Mouse (Mus musculus) neutrophil, adult 59 days (primary cell): ENCODE results near the gene Lrp6. TPM values are rescaled to one million over a fixed set of nuclear protein-coding genes. Genes with fewer than 3 reads are reported as not detected.

Experiments used
- total RNA-seq, 2 experiments: library from RNA; stranded (reverse); gene quantifications; 1 replicate in 1 of 2; 2 replicates in 1 of 2; pipeline ENCODE4 v1.2.4; 2023

Lrp6 gene
- 10 to 100 TPM; 13.8 to 15.8 TPM for total RNA-seq

GRCm38 (mm10) chr6:134566818-134567485, at the start of gene Lrp6:
Lrp6 (minus strand) TSS chr6:134566965.

Other genes with a start within 250 kb of the Lrp6 start
- gene Bcl2l14, start 170.6 kb downstream of the Lrp6 start, total RNA-seq: under 1 TPM in 1 of 2 experiments, not detected in 1; 0.47 TPM
- gene Mansc1, start 65.5 kb upstream of the Lrp6 start, total RNA-seq: 1 to 10 TPM in 1 of 2 experiments, under 1 TPM in 1; 0.87 to 1.1 TPM
- 10 to 100 TPM in 1 of 2 experiments, 1 to 10 TPM in 1; 9.3 to 13.4 TPM for gene Borcs5, start 72.5 kb upstream of the Lrp6 start, total RNA-seq
- gene Dusp16, start 225.7 kb upstream of the Lrp6 start, total RNA-seq: 1 to 10 TPM; 2.1 to 2.2 TPM